Mouse (Mus musculus) kidney, adult 2 months (tissue): ENCODE measurements around the gene Zkscan1. TPM values are rescaled to one million over a fixed set of nuclear protein-coding genes. Genes with fewer than 3 reads are reported as not detected.
A peak's percentile ranks its signal among the peaks of the same experiment; 100 is the strongest.

ENCODE experiments used
- DNase-seq: peaks from one replicate; pipeline ENCODE4 v3.0.0; 2021
- H3K27ac ChIP-seq: fragments of 200-500 bp; 2 replicates; pipeline ENCODE4 v1.5.1; 2012; ENCODE audit warnings: low read depth, low read length, control low read depth, inconsistent platforms; ENCODE audit not compliant: insufficient read depth
- H3K27me3 ChIP-seq: fragments of 200-500 bp; replicated peaks from 2 replicates; pipeline ENCODE4 v1.6.1; 2012; ENCODE audit warnings: mild to moderate bottlenecking, moderate library complexity, low read length, inconsistent platforms; ENCODE audit not compliant: control insufficient read depth, insufficient read depth
- H3K36me3 ChIP-seq: fragments of 200-500 bp; 2 replicates; pipeline ENCODE4 v1.6.1; 2012; ENCODE audit warnings: mild to moderate bottlenecking, moderate library complexity, low read length, inconsistent platforms; ENCODE audit not compliant: control insufficient read depth, insufficient read depth
- H3K4me1 ChIP-seq: fragments of 200-500 bp; 2 replicates; pipeline ENCODE4 v1.6.1; 2011; ENCODE audit warnings: low read length; ENCODE audit not compliant: control insufficient read depth, insufficient read depth
- H3K4me3 ChIP-seq: fragments of 200-500 bp; 2 replicates; pipeline ENCODE4 v1.5.1; 2011; ENCODE audit warnings: mild to moderate bottlenecking, low read depth, low read length, control low read depth; ENCODE audit not compliant: insufficient read depth
- CTCF ChIP-seq: fragments of 200-500 bp; conservative IDR thresholded peaks from 2 replicates; pipeline ENCODE4 v1.5.1; 2011; ENCODE audit warnings: low read depth, mild to moderate bottlenecking, control low read depth, low read length, moderate library complexity, mixed read lengths; ENCODE audit not compliant: insufficient read depth, insufficient read length
- POLR2A ChIP-seq: fragments of 200-500 bp; IDR thresholded peaks from one replicate; pipeline ENCODE4 v1.6.1; 2011; ENCODE audit warnings: low read depth, low read length, control low read depth
- WGBS: fragments of 180-500 bp; shearing (Covaris S2); methylation state at CpG from one replicate; pipeline ENCODE4 v1.1.7; 2018; 5-methylcytosine and 5-hydroxymethylcytosine counted together
- polyA plus RNA-seq: library from polyadenylated mRNA; depleted of rRNA; stranded (reverse); fragments of >200 nt; gene quantifications from 2 replicates; pipeline ENCODE4 v1.2.3, GENCODE M21; 2012

Zkscan1 gene
- polyA plus RNA-seq, 1 experiment: 10.2 TPM

- Histone ChIP-seq H3K36me3 (no peaks in the 10 kb centered on the region), H3K27ac (peak overlapping the region; percentile 81), H3K4me1 (peaks cover 10% of the 10 kb centered on the region; the same call in 1 of the 2 replicates), H3K4me3 (peak overlapping the region; percentile 58), H3K27me3 (no peaks in the 10 kb centered on the region)
- no peak for TF ChIP-seq CTCF
- no peak for TF ChIP-seq POLR2A
- DNase-seq: no peak
- 2% methylated on average over 16 of the region's 16 CpGs for WGBS
Observed at GRCm38 (mm10) chr5:138117199-138118015, 32.5 kb downstream of the Zkscan1 start.

- H3K27ac ChIP-seq: peak overlapping the region; percentile 81; the same call in 1 of the 2 replicates
- no peaks in the 10 kb centered on the region for H3K27me3 ChIP-seq
- 28% methylated on average over 3 of the region's 3 CpGs for WGBS
- H3K36me3 ChIP-seq: no peaks in the 10 kb centered on the region
- H3K4me3 ChIP-seq: peak overlapping the region; percentile 1; the same call in 1 of the 2 replicates
- no peak for DNase-seq
- H3K4me1 ChIP-seq: peaks cover 10% of the 10 kb centered on the region; the same call in 1 of the 2 replicates
- TF ChIP-seq CTCF (no peak), POLR2A (no peak)
Observed at GRCm38 (mm10) chr5:138118041-138118440, 33.2 kb downstream of the Zkscan1 start.

GRCm38 (mm10) chr5:138132425-138133064 lies 47.7 kb downstream of the Zkscan1 start:
- 52% methylated on average over 5 of the region's 5 CpGs for WGBS
- no peaks in the 10 kb centered on the region for H3K27me3 ChIP-seq

GRCm38 (mm10) chr5:138137257-138137656 lies 52.4 kb downstream of the Zkscan1 start:
- no peak overlapping the region for H3K4me3 ChIP-seq
- H3K36me3 ChIP-seq: no peaks in the 10 kb centered on the region; the same call in 1 of the 2 replicates
- no peak for DNase-seq
- 57% methylated on average over 4 of the region's 4 CpGs for WGBS
- no peak overlapping the region for H3K27ac ChIP-seq
- TF ChIP-seq CTCF (no peak), POLR2A (no peak)
- H3K27me3 ChIP-seq: no peaks in the 10 kb centered on the region
- H3K4me1 ChIP-seq: no peaks in the 10 kb centered on the region; the same call in 1 of the 2 replicates

More at GRCm38 (mm10) chr5:138132425-138133064, 47.7 kb downstream of the Zkscan1 start:
- no peak for TF ChIP-seq CTCF
- TF ChIP-seq POLR2A: no peak
- peak overlapping the region; percentile 47; the same call in 1 of the 2 replicates for H3K27ac ChIP-seq
- H3K36me3 ChIP-seq: peaks cover 6% of the 10 kb centered on the region
- peak; percentile 77 for DNase-seq
- H3K4me1 ChIP-seq: no peaks in the 10 kb centered on the region
- H3K4me3 ChIP-seq: no peak overlapping the region

GRCm38 (mm10) chr5:138137935-138138549 lies 53.2 kb downstream of the Zkscan1 start:
- 38% methylated on average over 8 of the region's 8 CpGs for WGBS
- DNase-seq: peak; percentile 74
- no peaks in the 10 kb centered on the region; the same call in 1 of the 2 replicates for H3K36me3 ChIP-seq
- 0 out of 2 replicates have a peak overlapping the region, but pooled peaks have one; percentile 4 for H3K27ac ChIP-seq
- H3K4me3 ChIP-seq: no peak overlapping the region
- no peaks in the 10 kb centered on the region; the same call in 1 of the 2 replicates for H3K4me1 ChIP-seq
- no peaks in the 10 kb centered on the region for H3K27me3 ChIP-seq
- TF ChIP-seq CTCF (peak; percentile 53), POLR2A (no peak)

GRCm38 (mm10) chr5:138138585-138138984 lies 53.7 kb downstream of the Zkscan1 start:
- 52% methylated on average over 4 of the region's 4 CpGs for WGBS
- Histone ChIP-seq H3K4me1 (no peaks in the 10 kb centered on the region; the same call in 1 of the 2 replicates), H3K27ac (no peak overlapping the region), H3K4me3 (no peak overlapping the region), H3K36me3 (no peaks in the 10 kb centered on the region; the same call in 1 of the 2 replicates), H3K27me3 (no peaks in the 10 kb centered on the region)
- TF ChIP-seq POLR2A: no peak
- no peak for TF ChIP-seq CTCF
- no peak for DNase-seq
